ENCODE assay signal across 34 mouse cellular contexts in the genomic region with DNA sequence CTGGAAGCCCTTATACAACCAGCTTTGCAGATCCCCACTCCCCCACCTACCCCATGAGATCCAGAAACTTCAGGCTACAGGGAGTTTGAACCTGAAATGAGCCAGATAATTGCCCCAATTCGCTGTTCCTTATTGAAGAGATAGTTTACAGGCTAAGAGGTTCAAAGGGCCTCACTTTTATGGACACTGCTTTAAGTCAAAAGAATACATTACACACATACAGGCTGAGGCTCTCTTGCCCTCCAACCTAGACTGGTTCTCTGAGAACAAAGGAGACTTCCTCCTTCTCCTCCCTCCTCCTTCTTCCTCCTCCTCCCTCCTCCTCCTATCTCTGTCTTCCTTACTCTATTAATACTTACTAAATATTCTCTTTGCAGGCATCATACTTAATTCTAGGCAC. TPM values are rescaled to one million over a fixed set of nuclear protein-coding genes. Genes with fewer than 3 reads are reported as not detected.
A peak's percentile ranks its signal among the peaks of the same experiment; 100 is the strongest.
DNase-seq lines count a peak whose midpoint lies in the region; ATAC-seq lines count a peak whose summit lies in the region.
"Had no signal": no experiment of that assay in that cellular context is flagged by ENCODE, and none has a peak within 500 bp of the region (broad histone marks: within the 10 kb centered on the region; RNA-seq: fewer than 3 reads in every experiment).

No protein-coding gene starts in this region.

- WGBS in kidney, embryonic 14.5 days = 17% methylated on average over 1 of the region's 1 CpGs
- 0% methylated on average over 1 of the region's 1 CpGs for WGBS in neural tube, embryonic 12.5 days

- H3K4me1 ChIP-seq in kidney, embryonic 14.5 days (ENCODE audit: control insufficient read depth, insufficient read depth, low read length) = peaks cover 85% of the 10 kb centered on the region
- H3K4me1 ChIP-seq in neural tube, embryonic 12.5 days = peaks cover 90% of the 10 kb centered on the region
- H3K4me1 ChIP-seq: liver, embryonic 15.5 days; midbrain, embryonic 12.5 days had no signal

- H3K27ac ChIP-seq in kidney, embryonic 14.5 days (ENCODE audit: low read depth, low read length) = peak overlapping the region; percentile 47; the same call in 1 of the 2 replicates
- no peak overlapping the region for H3K27ac ChIP-seq in neural tube, embryonic 12.5 days
- H3K27ac ChIP-seq: hindbrain, embryonic 10.5 days; left cerebral cortex, adult 2 months; limb, embryonic 12.5 days; liver, embryonic 15.5 days; lung, embryonic 15.5 days; midbrain, embryonic 12.5 days had no signal

- H3K27me3 ChIP-seq in kidney, embryonic 14.5 days (ENCODE audit: control insufficient read depth, insufficient read depth, low read length) = peaks cover 3% of the 10 kb centered on the region
- H3K27me3 ChIP-seq in neural tube, embryonic 12.5 days (replicated peaks) = peaks cover 60% of the 10 kb centered on the region

- H3K4me3 ChIP-seq in kidney, embryonic 14.5 days (ENCODE audit: low read length) = no peak overlapping the region
- H3K4me3 ChIP-seq in neural tube, embryonic 12.5 days = no peak overlapping the region
- H3K4me3 ChIP-seq: hindbrain, embryonic 10.5 days; left cerebral cortex, adult 2 months; limb, embryonic 12.5 days; liver, embryonic 15.5 days; lung, embryonic 15.5 days; midbrain, embryonic 12.5 days had no signal

- no peak overlapping the region for H3K4me2 ChIP-seq in kidney, embryonic 14.5 days (replicated peaks; ENCODE audit: low read depth, low read length)
- peak overlapping the region; percentile 51; the same call in 1 of the 2 replicates for H3K4me2 ChIP-seq in neural tube, embryonic 12.5 days (replicated peaks)
- H3K4me2 ChIP-seq: liver, embryonic 15.5 days; lung, embryonic 15.5 days; midbrain, embryonic 12.5 days had no signal

- DNase-seq in adrenal gland, adult 2 months = peak; percentile 18
- no peak for DNase-seq in adrenal gland, adult 18-20 months (ENCODE audit: low spot score in 2 of 2)
- DNase-seq in kidney, adult 11 months = no peak
- DNase-seq in neural tube, embryonic 10.5 days (ENCODE audit: extremely low spot score, low spot score) = no peak
- DNase-seq in thymus, postnatal 25 days = no peak
- no peak for DNase-seq in testis, postnatal 14 days (ENCODE audit: low spot score)
- DNase-seq: cerebellum, adult 11 months; cerebellum, adult 9-10 months; gastrocnemius, postnatal 14 days; heart, postnatal 14 days; right cerebral cortex, adult 18-20 months; spleen, adult 18-20 months; thymus, adult 18-20 months; thymus, postnatal 36 days had no signal

- peaks cover 19% of the 10 kb centered on the region; the same call in 1 of the 2 replicates for H3K36me3 ChIP-seq in kidney, embryonic 14.5 days (ENCODE audit: control insufficient read depth, insufficient read depth, low read length)
- no peaks in the 10 kb centered on the region for H3K36me3 ChIP-seq in neural tube, embryonic 12.5 days
- H3K36me3 ChIP-seq: hindbrain, embryonic 10.5 days; limb, embryonic 12.5 days; liver, embryonic 15.5 days; lung, embryonic 15.5 days; midbrain, embryonic 12.5 days had no signal

- ATAC-seq in kidney, embryonic 14.5 days (ENCODE audit: low FRiP score, low TSS enrichment) = no peak
- no peak for ATAC-seq in neural tube, embryonic 12.5 days (ENCODE audit: low FRiP score, low read depth)
- ATAC-seq: activated CD4-positive, CD25-positive, alpha-beta regulatory T cell, adult 4 months; forebrain, embryonic 14.5 days; hindbrain, embryonic 16.5 days had no signal

- H3K9me3 ChIP-seq in kidney, embryonic 14.5 days (ENCODE audit: control insufficient read depth, low read length) = no peaks in the 10 kb centered on the region
- no peaks in the 10 kb centered on the region for H3K9me3 ChIP-seq in neural tube, embryonic 12.5 days
- H3K9me3 ChIP-seq: hindbrain, embryonic 10.5 days; limb, embryonic 12.5 days; liver, embryonic 15.5 days; lung, embryonic 15.5 days; midbrain, embryonic 12.5 days had no signal

- no peak overlapping the region for H3K9ac ChIP-seq in kidney, embryonic 14.5 days (ENCODE audit: low read depth, low read length)
- no peak overlapping the region for H3K9ac ChIP-seq in neural tube, embryonic 12.5 days
- H3K9ac ChIP-seq: limb, embryonic 12.5 days; liver, embryonic 15.5 days; lung, embryonic 15.5 days; midbrain, embryonic 12.5 days had no signal

RNA-seq across cellular contexts. Expression of a gene that starts 11.7 kb away (rescaled TPM):
- 100 to 1,000 TPM; 183 to 377 TPM for total RNA-seq in adrenal gland, adult 2 months (2021)
- polyA plus RNA-seq in adrenal gland, adult 2 months (2012; rRNA removed) = 156 and 180 TPM in 2 replicates
- 100 to 1,000 TPM; 294 to 445 TPM for total RNA-seq in adrenal gland, adult 18-20 months (2021)
- polyA plus RNA-seq in kidney, embryonic 14.5 days (2014; fragmentation: Nextera tagmentation; extraction: Ambion mirVana) = 30.0 and 41.4 TPM in 2 replicates
- 76.1 and 90.5 TPM in 2 replicates for polyA plus RNA-seq in neural tube, embryonic 12.5 days (2016; fragmentation: Nextera tagmentation; extraction: Ambion mirVana)
- total RNA-seq: CH12.LX; granulocyte monocyte progenitor cell, adult 5-6 weeks; heart, postnatal 14 days; layer of hippocampus, adult 18-20 months; layer of hippocampus, postnatal 14 days; left cerebral cortex, adult 2 months; left cerebral cortex, postnatal 25 days; liver, adult 2 months; megakaryocyte, adult 5-6 weeks had no signal
- polyA plus RNA-seq: C2C12; forebrain, embryonic 14.5 days; heart, embryonic 14.5 days; hindbrain, embryonic 10.5 days; liver, adult 2 months; liver, embryonic 15.5 days; midbrain, embryonic 12.5 days had no signal

RNA-seq across cellular contexts. Expression of a gene that starts 22.2 kb away (rescaled TPM):
- total RNA-seq in adrenal gland, adult 2 months (2021) = 10 to 100 TPM; 67.3 to 93.9 TPM
- 357 and 428 TPM in 2 replicates for polyA plus RNA-seq in adrenal gland, adult 2 months (2012; rRNA removed)
- total RNA-seq in adrenal gland, adult 18-20 months (2021) = 100 to 1,000 TPM in 1 of 2 experiments, 10 to 100 TPM in 1; 54.8 to 119 TPM
- polyA plus RNA-seq in kidney, embryonic 14.5 days (2014; fragmentation: Nextera tagmentation; extraction: Ambion mirVana) = 12.7 and 18.6 TPM in 2 replicates
- 35.7 and 53.3 TPM in 2 replicates for polyA plus RNA-seq in neural tube, embryonic 12.5 days (2016; fragmentation: Nextera tagmentation; extraction: Ambion mirVana)
- total RNA-seq: CH12.LX; granulocyte monocyte progenitor cell, adult 5-6 weeks; heart, postnatal 14 days; layer of hippocampus, adult 18-20 months; layer of hippocampus, postnatal 14 days; left cerebral cortex, adult 2 months; left cerebral cortex, postnatal 25 days; liver, adult 2 months; megakaryocyte, adult 5-6 weeks had no signal
- polyA plus RNA-seq: activated CD4-positive, CD25-positive, alpha-beta regulatory T cell, adult 4 months; forebrain, embryonic 14.5 days; heart, embryonic 14.5 days; liver, embryonic 15.5 days; midbrain, embryonic 12.5 days had no signal

RNA-seq across cellular contexts. Expression of a gene that starts 26.9 kb away (rescaled TPM):
- total RNA-seq in adrenal gland, adult 2 months (2021) = 10 to 100 TPM; 46.4 to 46.7 TPM
- polyA plus RNA-seq in adrenal gland, adult 2 months (2012; rRNA removed) = 48.8 and 55.9 TPM in 2 replicates
- total RNA-seq in adrenal gland, adult 18-20 months (2021) = 10 to 100 TPM; 33.5 to 59.0 TPM
- 58.6 and 61.9 TPM in 2 replicates for polyA plus RNA-seq in kidney, embryonic 14.5 days (2014; fragmentation: Nextera tagmentation; extraction: Ambion mirVana)
- 97.1 and 101 TPM in 2 replicates for polyA plus RNA-seq in neural tube, embryonic 12.5 days (2016; fragmentation: Nextera tagmentation; extraction: Ambion mirVana)
- total RNA-seq: CH12.LX; granulocyte monocyte progenitor cell, adult 5-6 weeks; heart, postnatal 14 days; layer of hippocampus, adult 18-20 months; layer of hippocampus, postnatal 14 days; left cerebral cortex, adult 2 months; left cerebral cortex, postnatal 25 days; megakaryocyte, adult 5-6 weeks had no signal
- polyA plus RNA-seq: activated CD4-positive, CD25-positive, alpha-beta regulatory T cell, adult 4 months; forebrain, embryonic 14.5 days; heart, embryonic 14.5 days; hindbrain, embryonic 10.5 days; midbrain, embryonic 12.5 days had no signal

RNA-seq across cellular contexts. Expression of a gene that starts 32.8 kb away (rescaled TPM):
- total RNA-seq in adrenal gland, adult 2 months (2021) = 10 to 100 TPM; 33.0 to 72.2 TPM
- 201 and 210 TPM in 2 replicates for polyA plus RNA-seq in adrenal gland, adult 2 months (2012; rRNA removed)
- total RNA-seq in adrenal gland, adult 18-20 months (2021) = 10 to 100 TPM; 37.0 to 68.1 TPM
- 44.1 and 53.1 TPM in 2 replicates for polyA plus RNA-seq in kidney, embryonic 14.5 days (2014; fragmentation: Nextera tagmentation; extraction: Ambion mirVana)
- polyA plus RNA-seq in neural tube, embryonic 12.5 days (2016; fragmentation: Nextera tagmentation; extraction: Ambion mirVana) = 145 and 151 TPM in 2 replicates
- total RNA-seq: granulocyte monocyte progenitor cell, adult 5-6 weeks; heart, postnatal 14 days; layer of hippocampus, adult 18-20 months; layer of hippocampus, postnatal 14 days; left cerebral cortex, adult 2 months; left cerebral cortex, postnatal 25 days; liver, adult 2 months; megakaryocyte, adult 5-6 weeks had no signal
- polyA plus RNA-seq: activated CD4-positive, CD25-positive, alpha-beta regulatory T cell, adult 4 months; forebrain, embryonic 14.5 days; heart, embryonic 14.5 days; midbrain, embryonic 12.5 days had no signal

RNA-seq across cellular contexts. Expression of a gene that starts 43.6 kb away (rescaled TPM):
- total RNA-seq in adrenal gland, adult 2 months (2021) = 10 to 100 TPM; 15.2 to 31.6 TPM
- polyA plus RNA-seq in adrenal gland, adult 2 months (2012; rRNA removed) = 43.4 and 45.6 TPM in 2 replicates
- total RNA-seq in adrenal gland, adult 18-20 months (2021) = 10 to 100 TPM; 11.6 to 27.3 TPM
- polyA plus RNA-seq in kidney, embryonic 14.5 days (2014; fragmentation: Nextera tagmentation; extraction: Ambion mirVana) = 22.1 and 24.3 TPM in 2 replicates
- 79.2 and 94.7 TPM in 2 replicates for polyA plus RNA-seq in neural tube, embryonic 12.5 days (2016; fragmentation: Nextera tagmentation; extraction: Ambion mirVana)
- total RNA-seq: layer of hippocampus, adult 18-20 months; layer of hippocampus, postnatal 14 days; left cerebral cortex, adult 2 months; left cerebral cortex, postnatal 25 days; megakaryocyte, adult 5-6 weeks had no signal
- polyA plus RNA-seq: activated CD4-positive, CD25-positive, alpha-beta regulatory T cell, adult 4 months; C2C12; forebrain, embryonic 14.5 days; midbrain, embryonic 12.5 days had no signal
